Mouse (Mus musculus): ENCODE measurements around the gene Cobll1. TPM values are rescaled to one million over a fixed set of nuclear protein-coding genes. Genes with fewer than 3 reads are reported as not detected.

Cobll1 gene
- polyA plus RNA-seq, 1 experiment from 2014 or later, result 3.3 TPM

- peaks cover 10% of the 10 kb centered on the region; the same call in 1 of the 2 replicates for H3K4me1 ChIP-seq (ENCODE audit: control insufficient read depth, insufficient read depth, low read length)
- peak overlapping the region; percentile 76 for H3K4me3 ChIP-seq (ENCODE audit: low read depth, low read length)
- 0 out of 2 replicates have a peak overlapping the region, but pooled peaks have one; percentile 38 for H3K27ac ChIP-seq (ENCODE audit: low read length)
- under 1% methylated on average over 73 of the region's 114 CpGs for WGBS
- peak overlapping the region; percentile 67 for H3K9ac ChIP-seq (ENCODE audit: low read depth, low read length)
- ATAC-seq, result peak; percentile 86
- H3K27me3 ChIP-seq (ENCODE audit: control insufficient read depth, insufficient read depth, low read depth, low read length), result peaks cover 5% of the 10 kb centered on the region
- H3K9me3 ChIP-seq (replicated peaks; ENCODE audit: control insufficient read depth, low read length, poor library complexity, severe bottlenecking), result no peaks in the 10 kb centered on the region
- peak overlapping the region; percentile 98 for H3K4me2 ChIP-seq (ENCODE audit: low read length)
- H3K36me3 ChIP-seq (ENCODE audit: control insufficient read depth, insufficient read depth, low read length), result no peaks in the 10 kb centered on the region
Measured at GRCm38 (mm10) chr2:65238171-65238963, 836 bp downstream of the Cobll1 start.

- no peak overlapping the region for H3K27ac ChIP-seq (ENCODE audit: low read length)
- no peaks in the 10 kb centered on the region for H3K36me3 ChIP-seq (ENCODE audit: control insufficient read depth, insufficient read depth, low read length)
- WGBS, result under 1% methylated on average over 22 of the region's 22 CpGs
- H3K27me3 ChIP-seq (ENCODE audit: control insufficient read depth, insufficient read depth, low read depth, low read length), result peaks cover 5% of the 10 kb centered on the region
- H3K9ac ChIP-seq (ENCODE audit: low read depth, low read length), result peak overlapping the region; percentile 67
- peaks cover 10% of the 10 kb centered on the region; the same call in 1 of the 2 replicates for H3K4me1 ChIP-seq (ENCODE audit: control insufficient read depth, insufficient read depth, low read length)
- no peaks in the 10 kb centered on the region for H3K9me3 ChIP-seq (replicated peaks; ENCODE audit: control insufficient read depth, low read length, poor library complexity, severe bottlenecking)
- peak; percentile 23 for ATAC-seq
- H3K4me3 ChIP-seq (ENCODE audit: low read depth, low read length), result peak overlapping the region; percentile 76
- H3K4me2 ChIP-seq (ENCODE audit: low read length), result peak overlapping the region; percentile 98
Measured at GRCm38 (mm10) chr2:65237610-65238170, 1.5 kb downstream of the Cobll1 start.

DNA sequence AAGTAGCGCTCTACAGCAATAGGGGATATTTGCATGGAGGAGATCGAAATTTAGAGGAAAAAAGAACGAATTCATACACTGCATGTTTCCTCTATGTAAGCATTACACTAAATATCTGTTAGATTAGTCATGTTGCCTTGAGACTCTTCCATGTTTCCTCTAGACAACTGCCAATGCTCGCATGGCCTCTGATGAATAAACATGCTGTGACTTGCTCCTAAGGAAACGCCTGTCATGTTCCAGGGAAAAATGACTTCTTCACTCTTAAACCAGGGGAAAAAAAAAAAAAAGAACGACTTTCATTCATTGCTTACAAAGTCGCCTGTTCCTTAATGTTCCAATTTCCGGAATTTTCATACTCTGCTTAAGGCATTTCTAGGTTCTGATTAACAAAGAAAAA is 2.1 kb downstream of the Cobll1 start:
- no peak for ATAC-seq
- 60% methylated on average over 8 of the region's 8 CpGs for WGBS
- H3K4me3 ChIP-seq (ENCODE audit: low read depth, low read length), result peak overlapping the region; percentile 76

DNA sequence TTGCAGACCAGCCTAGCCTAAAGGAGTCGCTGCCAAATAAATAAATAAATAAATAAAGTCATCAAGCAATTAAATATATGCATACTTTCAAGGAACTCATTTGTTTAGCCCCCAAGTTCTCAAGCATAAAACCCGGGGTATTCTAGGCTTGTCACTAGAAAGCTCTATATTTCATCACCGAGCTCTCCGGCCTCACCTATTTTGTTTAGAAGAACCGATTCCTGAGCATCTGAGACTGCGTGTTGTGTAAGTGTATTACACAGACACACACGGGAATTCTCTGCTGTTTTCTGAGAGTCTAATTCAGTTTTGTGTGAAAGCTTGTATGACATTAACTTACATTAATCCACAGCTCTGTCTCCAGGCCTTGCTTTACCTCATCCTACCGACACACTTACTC is 2.6 kb downstream of the Cobll1 start:
- Histone ChIP-seq H3K4me1 (ENCODE audit: control insufficient read depth, insufficient read depth, low read length) (peaks cover 10% of the 10 kb centered on the region; the same call in 1 of the 2 replicates), H3K4me2 (ENCODE audit: low read length) (peak overlapping the region; percentile 98; the same call in 1 of the 2 replicates), H3K36me3 (ENCODE audit: control insufficient read depth, insufficient read depth, low read length) (no peaks in the 10 kb centered on the region), H3K27ac (ENCODE audit: low read length) (no peak overlapping the region), H3K9me3 (replicated peaks; ENCODE audit: control insufficient read depth, low read length, poor library complexity, severe bottlenecking) (no peaks in the 10 kb centered on the region), H3K9ac (ENCODE audit: low read depth, low read length) (no peak overlapping the region), H3K27me3 (ENCODE audit: control insufficient read depth, insufficient read depth, low read depth, low read length) (peaks cover 5% of the 10 kb centered on the region), H3K4me3 (ENCODE audit: low read depth, low read length) (no peak overlapping the region)
- WGBS, result 82% methylated on average over 8 of the region's 8 CpGs
- no peak for ATAC-seq

More for the DNA sequence above, 2.1 kb downstream of the Cobll1 start:
- Histone ChIP-seq H3K36me3 (ENCODE audit: control insufficient read depth, insufficient read depth, low read length) (no peaks in the 10 kb centered on the region), H3K4me1 (ENCODE audit: control insufficient read depth, insufficient read depth, low read length) (peaks cover 10% of the 10 kb centered on the region; the same call in 1 of the 2 replicates), H3K4me2 (ENCODE audit: low read length) (peak overlapping the region; percentile 98; the same call in 1 of the 2 replicates), H3K9me3 (replicated peaks; ENCODE audit: control insufficient read depth, low read length, poor library complexity, severe bottlenecking) (no peaks in the 10 kb centered on the region), H3K27me3 (ENCODE audit: control insufficient read depth, insufficient read depth, low read depth, low read length) (peaks cover 5% of the 10 kb centered on the region), H3K27ac (ENCODE audit: low read length) (no peak overlapping the region), H3K9ac (ENCODE audit: low read depth, low read length) (no peak overlapping the region)

GRCm38 (mm10) chr2:65232756-65233535 is 6.3 kb downstream of the Cobll1 start:
- no peaks in the 10 kb centered on the region for H3K9me3 ChIP-seq (replicated peaks; ENCODE audit: control insufficient read depth, low read length, poor library complexity, severe bottlenecking)
- H3K36me3 ChIP-seq (ENCODE audit: control insufficient read depth, insufficient read depth, low read length), result no peaks in the 10 kb centered on the region
- peaks cover 8% of the 10 kb centered on the region; the same call in 1 of the 2 replicates for H3K4me1 ChIP-seq (ENCODE audit: control insufficient read depth, insufficient read depth, low read length)
- no peak overlapping the region for H3K4me3 ChIP-seq (ENCODE audit: low read depth, low read length)
- H3K9ac ChIP-seq (ENCODE audit: low read depth, low read length), result no peak overlapping the region
- H3K4me2 ChIP-seq (ENCODE audit: low read length), result no peak overlapping the region
- ATAC-seq, result no peak
- no peaks in the 10 kb centered on the region for H3K27me3 ChIP-seq (ENCODE audit: control insufficient read depth, insufficient read depth, low read depth, low read length)
- WGBS, result 89% methylated on average over 15 of the region's 15 CpGs
- no peak overlapping the region for H3K27ac ChIP-seq (ENCODE audit: low read length)

DNA sequence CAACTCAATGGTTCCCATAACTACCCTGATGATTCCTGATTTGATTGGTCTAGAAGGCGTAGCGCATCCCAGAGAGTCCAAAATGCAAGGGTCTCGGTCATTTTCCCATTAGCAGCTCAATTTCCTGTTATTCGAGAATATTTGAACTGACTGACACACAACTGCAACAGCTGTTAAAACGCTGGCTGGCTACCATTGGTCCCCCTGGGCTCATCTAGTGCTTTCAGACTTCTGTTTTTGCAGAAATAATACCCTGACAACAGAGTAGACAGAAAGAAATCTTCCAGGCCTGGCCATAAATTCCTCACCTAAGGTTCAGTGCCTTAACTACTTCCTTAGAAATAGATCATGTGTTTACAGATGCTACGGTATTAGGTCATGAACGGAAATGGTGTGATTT is 10.8 kb downstream of the Cobll1 start:
- ATAC-seq, result no peak
- Histone ChIP-seq H3K4me3 (ENCODE audit: low read depth, low read length) (no peak overlapping the region), H3K9me3 (replicated peaks; ENCODE audit: control insufficient read depth, low read length, poor library complexity, severe bottlenecking) (no peaks in the 10 kb centered on the region), H3K4me1 (ENCODE audit: control insufficient read depth, insufficient read depth, low read length) (no peaks in the 10 kb centered on the region), H3K27ac (ENCODE audit: low read length) (no peak overlapping the region), H3K36me3 (ENCODE audit: control insufficient read depth, insufficient read depth, low read length) (no peaks in the 10 kb centered on the region), H3K9ac (ENCODE audit: low read depth, low read length) (no peak overlapping the region), H3K4me2 (ENCODE audit: low read length) (no peak overlapping the region), H3K27me3 (ENCODE audit: control insufficient read depth, insufficient read depth, low read depth, low read length) (no peaks in the 10 kb centered on the region)
- WGBS, result 89% methylated on average over 7 of the region's 7 CpGs

DNA sequence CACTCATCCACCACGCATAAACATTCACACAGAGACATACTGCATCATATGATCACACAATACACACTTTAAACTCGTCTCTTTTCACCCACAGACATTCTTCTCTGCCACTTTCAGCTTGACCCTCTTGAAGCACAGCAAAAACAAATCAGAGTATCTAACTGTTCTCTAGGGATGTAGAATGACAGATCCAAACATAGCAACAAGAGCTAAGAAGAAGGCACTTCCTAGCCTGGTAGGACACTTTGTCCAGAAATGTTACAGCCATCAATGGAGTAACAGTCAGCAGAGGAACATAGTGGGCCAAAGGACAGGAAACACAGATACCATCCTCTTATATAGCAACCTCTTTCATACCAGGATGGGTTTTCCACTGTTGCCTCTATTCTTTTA is 11.3 kb downstream of the Cobll1 start:
- no peaks in the 10 kb centered on the region for H3K4me1 ChIP-seq (ENCODE audit: control insufficient read depth, insufficient read depth, low read length)
- H3K9me3 ChIP-seq (replicated peaks; ENCODE audit: control insufficient read depth, low read length, poor library complexity, severe bottlenecking), result no peaks in the 10 kb centered on the region
- H3K4me3 ChIP-seq (ENCODE audit: low read depth, low read length), result no peak overlapping the region
- no peak overlapping the region for H3K9ac ChIP-seq (ENCODE audit: low read depth, low read length)
- no peaks in the 10 kb centered on the region for H3K36me3 ChIP-seq (ENCODE audit: control insufficient read depth, insufficient read depth, low read length)
- ATAC-seq, result no peak
- no peak overlapping the region for H3K27ac ChIP-seq (ENCODE audit: low read length)
- H3K27me3 ChIP-seq (ENCODE audit: control insufficient read depth, insufficient read depth, low read depth, low read length), result no peaks in the 10 kb centered on the region
- 79% methylated on average over 2 of the region's 2 CpGs for WGBS
- no peak overlapping the region for H3K4me2 ChIP-seq (ENCODE audit: low read length)

- H3K27me3 ChIP-seq (ENCODE audit: control insufficient read depth, insufficient read depth, low read depth, low read length), result no peaks in the 10 kb centered on the region
- no peaks in the 10 kb centered on the region for H3K36me3 ChIP-seq (ENCODE audit: control insufficient read depth, insufficient read depth, low read length)
- H3K4me3 ChIP-seq (ENCODE audit: low read depth, low read length), result no peak overlapping the region
- H3K9me3 ChIP-seq (replicated peaks; ENCODE audit: control insufficient read depth, low read length, poor library complexity, severe bottlenecking), result no peaks in the 10 kb centered on the region
- no peak for ATAC-seq
- H3K27ac ChIP-seq (ENCODE audit: low read length), result no peak overlapping the region
- whole genome bisulfite sequencing, result 91% methylated on average over 6 of the region's 6 CpGs
- H3K9ac ChIP-seq (ENCODE audit: low read depth, low read length), result no peak overlapping the region
- no peak overlapping the region for H3K4me2 ChIP-seq (ENCODE audit: low read length)
- H3K4me1 ChIP-seq (ENCODE audit: control insufficient read depth, insufficient read depth, low read length), result no peaks in the 10 kb centered on the region
Measured at GRCm38 (mm10) chr2:65227154-65227897, 11.9 kb downstream of the Cobll1 start.

Measured in midbrain, embryonic 16.5 days (tissue).